Mouse (Mus musculus) bone marrow macrophage, adult 2 months (primary cell): Measurements from ENCODE around the gene Dok7. TPM values are rescaled to one million over a fixed set of nuclear protein-coding genes. Genes with fewer than 3 reads are reported as not detected.

ENCODE experiments used
- H3K27ac ChIP-seq: 2 replicates; pipeline ENCODE4 v1.5.1; 2012; ENCODE audit warnings: low read depth, low read length; ENCODE audit not compliant: insufficient read depth
- H3K4me1 ChIP-seq: 2 replicates; pipeline ENCODE4 v1.6.1; 2012; ENCODE audit warnings: low read length; ENCODE audit not compliant: control insufficient read depth, insufficient read depth
- H3K4me3 ChIP-seq: 2 replicates; pipeline ENCODE4 v1.5.1; 2012; ENCODE audit warnings: mild to moderate bottlenecking, low read length, moderate library complexity; ENCODE audit not compliant: insufficient read depth
- CTCF ChIP-seq: IDR thresholded peaks from 2 replicates; pipeline ENCODE4 v1.5.1; 2012; ENCODE audit warnings: low read depth, mild to moderate bottlenecking, low read length, moderate library complexity
- POLR2A ChIP-seq: IDR thresholded peaks from 2 replicates; pipeline ENCODE4 v1.6.1; 2012; ENCODE audit warnings: mild to moderate bottlenecking, low read depth, low read length, borderline replicate concordance
- polyA plus RNA-seq: library from polyadenylated mRNA; stranded (reverse); fragments of >200 nt; gene quantifications from 2 replicates; pipeline ENCODE4 v1.2.4, GENCODE M21; 2012; ENCODE audit not compliant: missing spikeins, insufficient read depth, insufficient read length

Gene Dok7
- polyA plus RNA-seq, result not detected in 2 replicates

DNA sequence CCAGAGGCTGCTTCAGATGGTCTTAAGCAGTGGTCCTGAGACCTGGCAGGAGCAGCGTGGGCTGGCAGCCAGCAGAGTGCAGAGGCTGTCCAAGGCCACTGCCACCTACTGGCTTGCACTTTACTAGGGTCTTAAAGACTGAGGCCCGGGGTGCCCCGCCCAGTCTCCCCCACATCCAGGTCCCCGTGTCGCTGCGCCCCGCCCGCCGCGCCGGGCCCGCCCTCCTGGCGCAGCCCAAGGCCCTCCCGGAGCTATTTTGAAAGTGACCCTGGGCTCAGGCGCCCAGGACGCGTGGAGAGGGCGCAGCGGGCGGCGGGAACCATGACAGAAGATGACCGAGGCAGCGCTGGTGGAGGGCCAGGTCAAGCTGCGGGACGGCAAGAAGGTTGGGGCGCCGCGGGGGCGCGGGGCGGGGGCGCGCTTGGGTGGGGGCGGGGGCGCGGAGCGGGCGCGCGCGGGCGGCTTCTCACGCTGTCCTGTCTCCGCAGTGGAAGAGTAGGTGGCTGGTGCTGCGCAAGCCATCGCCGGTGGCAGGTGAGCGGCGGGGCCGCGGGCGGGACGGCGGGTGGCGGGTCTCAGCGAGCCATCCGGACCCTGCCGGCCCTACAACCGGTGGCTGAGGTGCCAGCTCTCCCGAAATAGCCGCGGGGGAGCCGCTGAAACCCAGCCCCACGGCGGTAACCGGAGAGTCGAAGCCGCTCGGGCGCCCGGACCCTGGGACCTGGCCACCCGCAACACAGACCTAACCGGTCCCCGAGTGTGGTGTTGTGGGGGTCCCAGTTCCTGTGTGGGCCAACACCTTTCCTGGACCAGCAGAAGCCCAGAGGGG, at the start of gene Dok7:
Gene Dok7, plus strand, starts transcription at position 163 of the 829 bp plus-strand sequence.
- Histone ChIP-seq H3K4me3 (peak within 1 kb of the TSS; percentile 41), H3K27ac (no peak within 1 kb of the TSS), H3K4me1 (no peaks in the 10 kb centered on the region)
- no peak for TF ChIP-seq CTCF
- no peak for TF ChIP-seq POLR2A

DNA sequence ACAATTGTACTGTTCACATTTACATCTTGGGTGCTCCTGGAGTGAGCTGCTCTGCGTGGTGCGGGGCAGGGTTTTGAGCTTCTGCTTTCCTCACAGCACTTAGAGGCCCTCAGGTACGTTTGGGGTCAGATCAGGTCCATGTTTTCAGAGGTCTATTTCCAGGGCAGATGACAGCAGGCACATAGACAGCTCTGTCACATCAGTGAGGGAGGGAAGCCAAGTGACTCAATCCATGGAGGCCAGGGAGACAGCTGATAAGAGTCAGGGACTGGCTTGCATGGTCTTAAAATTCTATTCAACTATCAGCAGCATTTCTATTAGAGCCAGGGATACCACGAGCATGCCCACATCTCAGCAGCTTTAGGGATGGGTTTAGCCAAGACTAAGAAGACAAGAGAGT, 47.4 kb upstream of the Dok7 start:
- H3K27ac ChIP-seq, result no peak overlapping the region
- H3K4me3 ChIP-seq, result no peak overlapping the region
- TF ChIP-seq CTCF, result no peak
- no peak for TF ChIP-seq POLR2A
- H3K4me1 ChIP-seq, result no peaks in the 10 kb centered on the region

DNA sequence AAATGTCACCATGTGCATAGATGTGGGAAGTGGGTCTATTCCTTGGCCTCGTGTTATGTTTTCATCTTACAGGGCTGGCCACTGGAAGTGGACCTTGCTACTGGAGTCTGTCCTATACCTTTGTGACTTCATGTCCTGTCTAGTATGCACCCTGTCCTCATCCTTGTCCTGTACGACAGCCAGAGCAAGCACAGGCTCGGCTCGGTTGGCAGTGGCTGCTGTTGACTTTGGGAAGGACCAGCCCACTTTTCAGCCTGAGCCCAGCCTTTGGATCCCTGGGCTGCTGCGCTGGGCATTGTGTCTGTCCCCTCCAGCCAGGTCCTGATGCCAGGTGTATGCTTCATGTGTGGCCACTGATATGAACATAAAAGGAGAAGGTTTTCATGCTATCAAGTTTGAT, 45.9 kb upstream of the Dok7 start:
- Histone ChIP-seq H3K27ac (no peak overlapping the region), H3K4me3 (no peak overlapping the region), H3K4me1 (no peaks in the 10 kb centered on the region)
- TF ChIP-seq CTCF (no peak), POLR2A (no peak)

DNA sequence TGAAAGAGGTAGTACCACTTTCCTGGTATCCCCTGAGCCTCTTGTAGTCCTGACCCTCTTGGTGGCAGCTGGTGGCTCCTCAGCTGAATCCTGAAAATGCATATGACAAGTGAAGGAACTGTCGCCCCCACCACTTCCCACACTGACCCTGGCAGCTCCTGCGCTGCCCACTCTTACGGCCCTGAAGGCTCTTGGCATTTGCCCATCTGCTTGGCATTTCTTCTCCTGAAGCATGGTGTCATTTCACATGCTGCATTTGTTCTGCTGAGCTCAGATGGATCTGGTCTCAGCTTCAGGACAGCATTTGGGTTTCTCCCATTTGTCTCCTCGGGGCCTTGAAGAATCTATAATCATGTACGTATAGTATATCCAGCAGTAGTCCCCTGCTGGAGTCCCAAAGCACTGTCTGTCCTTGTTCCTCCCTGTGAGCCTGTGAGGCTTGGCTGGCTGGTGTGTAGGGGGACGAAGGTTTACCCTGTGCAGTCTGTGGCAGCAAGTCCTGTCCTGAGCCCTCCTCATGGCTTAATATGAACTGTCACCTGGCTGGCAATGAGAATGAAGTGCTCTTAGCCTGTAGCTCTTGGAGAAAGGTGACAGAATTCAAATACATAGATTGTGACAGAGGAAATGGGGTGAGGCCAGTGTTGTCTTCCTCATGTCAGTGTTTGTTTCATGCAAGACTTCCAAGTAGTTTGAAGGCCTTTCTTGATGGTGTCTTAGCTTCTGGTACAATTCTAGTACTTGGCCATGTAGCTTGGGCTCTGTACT, 45.2 kb upstream of the Dok7 start:
- H3K27ac ChIP-seq, result no peak overlapping the region
- TF ChIP-seq POLR2A (no peak), CTCF (no peak)
- H3K4me1 ChIP-seq, result no peaks in the 10 kb centered on the region
- H3K4me3 ChIP-seq, result no peak overlapping the region

DNA sequence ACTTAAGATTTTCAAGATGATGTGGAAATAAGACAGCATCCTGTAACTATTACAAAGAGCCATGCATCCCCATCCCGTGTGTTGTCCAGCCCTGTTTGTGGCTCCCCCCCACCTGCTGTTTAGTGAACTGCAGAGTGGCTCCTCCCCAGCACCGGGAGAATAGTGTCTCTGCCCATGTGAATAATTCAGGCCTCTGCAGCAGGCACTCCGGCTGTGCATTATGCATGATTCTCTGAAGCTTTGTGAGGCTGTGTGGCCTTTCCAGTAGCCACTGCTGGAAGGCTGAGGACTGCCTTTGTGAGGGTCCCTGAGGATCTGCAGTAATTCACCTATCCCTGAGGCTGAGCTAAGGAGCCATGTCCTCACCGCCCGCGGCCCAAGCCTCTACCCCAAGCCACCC, 42.5 kb upstream of the Dok7 start:
- H3K27ac ChIP-seq, result no peak overlapping the region
- no peak for TF ChIP-seq CTCF
- TF ChIP-seq POLR2A, result no peak
- H3K4me3 ChIP-seq, result no peak overlapping the region
- no peaks in the 10 kb centered on the region for H3K4me1 ChIP-seq

DNA sequence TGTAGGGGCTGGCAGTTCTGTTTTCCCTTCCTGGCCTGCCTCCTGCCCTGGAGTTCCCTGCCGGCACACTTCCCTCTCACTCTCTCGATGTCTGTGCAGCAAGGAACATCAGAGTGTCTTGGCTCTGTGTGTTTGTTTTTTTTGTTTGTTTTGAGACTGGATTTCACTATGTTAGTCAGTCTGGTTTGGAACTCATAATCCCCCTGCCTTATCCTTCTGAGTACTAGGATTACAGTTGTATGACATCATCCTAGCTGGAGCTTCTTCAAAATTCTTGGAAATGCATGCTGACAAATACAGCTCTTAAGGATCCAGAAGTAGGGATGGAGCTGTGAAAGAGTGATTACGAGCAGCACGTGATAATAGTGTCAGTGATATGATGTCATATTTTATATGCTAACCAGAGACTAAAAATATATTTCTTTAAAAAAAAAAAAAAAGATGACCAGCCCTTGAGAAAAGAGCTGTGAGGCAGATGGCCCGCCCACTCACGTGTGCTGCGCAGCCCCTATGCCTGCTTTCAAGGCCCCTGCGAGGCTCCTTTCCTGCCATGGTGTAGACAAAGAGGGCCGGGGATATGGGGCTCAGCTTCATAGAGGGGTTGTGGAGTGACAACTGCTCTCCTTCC, 36.8 kb upstream of the Dok7 start:
- no peaks in the 10 kb centered on the region; the same call in 1 of the 2 replicates for H3K4me1 ChIP-seq
- TF ChIP-seq CTCF, result no peak
- no peak for TF ChIP-seq POLR2A
- H3K4me3 ChIP-seq, result no peak overlapping the region
- no peak overlapping the region for H3K27ac ChIP-seq

DNA sequence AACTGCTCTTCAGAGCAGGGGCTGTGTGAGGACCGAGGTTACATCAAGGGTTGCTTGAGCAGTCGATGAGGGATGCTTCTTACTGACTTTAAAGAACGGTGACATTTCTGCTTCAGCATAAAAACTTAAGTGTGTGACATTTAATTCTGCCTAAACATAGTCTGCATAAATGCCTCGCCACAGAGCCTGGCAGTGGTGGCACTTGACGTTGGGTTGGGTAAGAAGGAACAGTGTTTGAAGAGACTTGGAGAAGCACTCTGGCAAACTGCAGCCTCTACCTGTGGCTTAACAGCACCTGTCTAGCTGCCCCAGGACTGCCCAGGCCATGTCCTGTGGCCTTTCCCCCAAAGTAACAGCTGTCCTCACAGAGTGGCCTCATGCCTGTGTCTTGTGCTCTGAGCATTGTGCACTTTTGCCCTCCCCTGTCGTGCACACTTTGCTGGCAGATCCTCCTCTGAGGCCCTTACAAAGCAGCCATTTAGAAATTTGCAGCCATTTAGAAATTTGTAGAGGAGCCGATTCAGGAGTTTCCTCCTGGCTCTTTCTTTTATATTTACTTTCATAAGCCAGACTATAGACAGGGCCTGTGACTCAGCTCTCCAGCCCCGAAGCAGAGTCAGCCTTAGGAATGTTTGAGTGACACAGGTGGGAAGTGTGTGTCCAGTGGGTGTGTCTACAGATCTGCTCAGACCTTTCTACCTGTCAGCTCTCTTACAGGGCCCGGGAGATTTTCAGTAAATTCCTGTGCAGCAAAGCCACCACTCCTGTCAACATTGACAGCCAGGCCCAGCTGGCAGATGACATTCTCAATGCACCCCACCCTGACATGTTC, 35.9 kb upstream of the Dok7 start:
- Histone ChIP-seq H3K4me3 (no peak overlapping the region), H3K4me1 (no peaks in the 10 kb centered on the region; the same call in 1 of the 2 replicates), H3K27ac (no peak overlapping the region)
- TF ChIP-seq POLR2A (no peak), CTCF (no peak)

DNA sequence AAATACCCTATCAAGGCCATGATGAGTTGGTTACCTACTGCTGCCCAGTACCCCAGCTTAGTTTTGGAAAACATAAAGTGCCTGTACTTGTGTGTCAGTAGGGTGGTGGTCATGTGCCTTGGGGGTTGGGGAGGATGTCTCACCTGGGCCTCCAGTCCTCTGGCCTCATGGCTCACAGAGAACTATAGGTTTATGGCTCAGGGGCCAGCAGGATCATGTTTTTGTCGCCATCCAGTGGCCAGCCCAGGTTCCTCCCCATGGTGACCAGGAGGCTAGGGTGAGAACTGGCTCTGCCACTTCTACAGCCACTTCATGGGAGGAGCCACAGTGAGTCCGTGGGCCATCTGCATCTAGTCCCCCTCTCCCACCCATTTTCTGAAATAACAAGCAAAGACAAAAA, 31.6 kb upstream of the Dok7 start:
- Histone ChIP-seq H3K4me3 (no peak overlapping the region), H3K27ac (no peak overlapping the region), H3K4me1 (no peaks in the 10 kb centered on the region)
- TF ChIP-seq CTCF (peak; percentile 46), POLR2A (no peak)

DNA sequence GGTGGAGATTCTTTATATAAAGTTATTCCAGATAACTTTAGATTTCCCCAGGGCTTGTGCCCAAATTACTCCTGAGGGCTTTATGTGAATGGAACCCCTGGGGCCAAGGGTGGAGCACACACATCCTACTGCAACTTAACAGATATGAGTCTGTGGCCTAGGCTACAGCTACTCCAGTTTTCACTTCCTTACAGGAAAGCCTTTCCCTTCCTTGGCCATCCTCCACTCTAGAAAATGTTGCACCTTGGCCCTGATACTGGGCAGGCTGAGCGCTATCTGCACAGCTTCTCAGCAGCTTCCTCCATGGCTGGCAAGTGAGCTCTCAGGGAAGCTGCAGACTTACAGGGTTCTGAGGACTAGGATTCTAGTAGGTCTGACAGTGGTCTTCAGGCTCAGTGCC, 27.3 kb upstream of the Dok7 start:
- peaks cover 14% of the 10 kb centered on the region for H3K4me1 ChIP-seq
- no peak overlapping the region for H3K4me3 ChIP-seq
- H3K27ac ChIP-seq, result no peak overlapping the region
- TF ChIP-seq CTCF (no peak), POLR2A (no peak)
